Mouse (Mus musculus): ENCODE measurements around the gene Tpp1.
A peak's percentile ranks its signal among the peaks of the same experiment; 100 is the strongest.

The Tpp1 gene

DNA sequence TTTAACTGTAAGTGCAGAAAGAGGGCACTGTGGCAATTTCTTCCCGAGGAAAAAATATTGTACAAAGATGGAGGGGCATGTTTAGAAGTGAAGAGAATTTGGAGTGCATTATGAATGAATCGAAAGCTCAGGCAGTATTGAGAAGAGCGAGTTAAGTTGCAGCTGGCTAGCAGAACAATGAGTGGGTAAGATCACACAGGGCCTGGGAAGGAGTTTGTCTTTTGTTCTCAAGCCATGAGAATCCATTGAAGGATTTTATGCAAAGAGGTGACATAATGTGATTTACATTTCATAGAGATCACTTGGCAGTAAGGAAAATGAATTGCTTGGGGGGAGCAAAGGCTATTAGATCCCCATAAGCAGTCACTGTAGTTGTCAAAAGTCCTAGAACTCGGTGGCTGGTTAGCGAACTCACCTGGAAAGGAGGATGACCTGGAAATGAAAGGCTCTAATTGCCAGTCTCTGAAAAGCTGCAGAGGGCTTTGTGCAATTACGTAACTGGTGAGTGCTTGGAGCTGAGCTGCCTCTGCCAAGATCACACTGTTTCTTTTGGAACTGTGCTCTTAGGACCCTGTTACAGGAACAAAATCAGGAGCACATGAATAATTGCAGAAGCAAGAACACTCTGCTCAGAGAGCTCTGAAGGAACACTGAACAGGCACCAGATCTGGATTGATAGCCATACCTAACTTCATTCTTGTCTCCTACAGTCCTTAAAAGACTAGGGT, 23.2 kb downstream of the Tpp1 start:
- no peak for DNase-seq (ENCODE audit: low read depth)

- no peak for DNase-seq (ENCODE audit: low read depth)
These were observed 25.1 kb downstream of the Tpp1 start for GRCm38 (mm10) chr7:105726980-105727325.

GRCm38 (mm10) chr7:105726144-105726979, 25.7 kb downstream of the Tpp1 start:
- peak; percentile 78 for DNase-seq (ENCODE audit: low read depth)

DNA sequence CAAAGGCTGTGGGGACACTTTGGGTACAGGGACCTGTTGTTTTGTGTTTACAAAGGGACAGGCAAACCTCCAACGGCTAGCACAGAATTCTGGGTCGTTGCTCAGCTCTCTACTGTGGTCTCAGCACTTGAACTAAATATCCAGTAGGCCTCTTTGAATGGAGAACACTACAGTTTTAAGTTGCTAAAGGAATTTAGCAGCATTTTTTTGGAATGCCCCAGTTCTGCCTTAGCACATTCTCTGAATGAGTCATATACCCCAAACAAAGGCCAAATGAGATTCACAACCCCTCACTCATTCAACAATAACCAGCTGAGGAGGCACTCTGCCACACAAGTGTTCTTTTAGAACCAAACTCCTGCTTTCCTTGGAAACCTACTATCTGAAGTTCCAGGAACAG, 30.1 kb downstream of the Tpp1 start:
- no peak for DNase-seq (ENCODE audit: low read depth)

GRCm38 (mm10) chr7:105715366-105715765, 36.7 kb downstream of the Tpp1 start:
- peak; percentile 16 for DNase-seq (ENCODE audit: low read depth)

DNA sequence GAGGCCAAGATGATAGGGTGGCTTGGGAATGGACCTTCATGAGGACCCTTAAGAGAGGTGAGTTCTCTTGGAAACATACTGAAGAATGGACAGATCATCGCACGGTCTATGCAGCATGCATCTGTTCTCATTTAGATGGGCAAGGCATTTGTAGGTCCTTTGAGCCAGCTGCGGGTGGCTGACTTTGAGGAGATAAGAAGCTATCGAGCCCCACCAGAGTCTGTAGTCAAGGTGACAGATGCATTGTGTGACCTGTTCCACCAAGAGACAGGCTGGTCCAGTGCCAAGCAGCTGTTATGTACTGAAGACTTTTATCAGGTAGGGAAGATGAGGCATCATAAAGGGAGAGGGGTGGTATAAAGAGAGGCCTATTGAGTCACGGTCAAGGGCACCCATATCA, 43.3 kb downstream of the Tpp1 start:
- DNase-seq (ENCODE audit: low read depth): no peak

GRCm38 (mm10) chr7:105703816-105704215, 48.2 kb downstream of the Tpp1 start:
- DNase-seq (ENCODE audit: low read depth): no peak

- no peak for DNase-seq (ENCODE audit: low read depth)
These were observed 48.9 kb downstream of the Tpp1 start for GRCm38 (mm10) chr7:105703184-105703583.
